Comparison of ENCODE assay signal across 21 mouse cellular contexts in the genomic region with DNA sequence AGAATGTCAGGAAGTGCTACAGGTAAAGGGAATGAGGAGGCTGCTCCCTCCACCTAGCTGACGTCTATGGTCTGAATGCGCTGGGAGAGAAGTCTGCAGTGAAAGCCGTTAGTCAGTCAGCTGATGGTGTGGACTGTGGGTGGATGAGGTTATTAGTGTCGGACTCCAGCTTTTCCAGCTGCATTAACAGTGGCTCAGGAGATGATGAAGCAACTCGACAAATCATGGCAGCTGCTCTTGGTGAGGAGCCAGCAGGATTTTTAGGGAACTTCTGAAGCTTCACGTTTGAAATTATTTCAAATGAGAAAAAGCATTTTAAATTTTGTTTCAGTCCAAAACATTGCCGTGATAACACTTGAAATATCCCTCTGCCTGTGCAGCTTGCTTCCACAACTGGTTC. TPM values are rescaled to one million over a fixed set of nuclear protein-coding genes. Genes with fewer than 3 reads are reported as not detected.
DNase-seq lines count a peak whose midpoint lies in the region; TF ChIP-seq lines count a peak whose summit lies in the region.
"Had no signal": no experiment of that assay in that cellular context is flagged by ENCODE, and none has a peak within 500 bp of the region (broad histone marks: within the 10 kb centered on the region; RNA-seq: fewer than 3 reads in every experiment).

No protein-coding gene starts in this region.

- intact Hi-C loops in heart, postnatal 10 days (cut with DNase I) = loop anchor here (5.0 kb wide), 1 partner anchor 47 kb away; no protein-coding TSS in a partner anchor

- peaks cover 38% of the 10 kb centered on the region for H3K36me3 ChIP-seq in heart, embryonic 10.5 days
- no peaks in the 10 kb centered on the region for H3K36me3 ChIP-seq in thymus, adult 2 months (ENCODE audit: control insufficient read depth, insufficient read depth, low read length)

- peak; percentile 57 to 68 for DNase-seq in heart, adult 18-20 months
- no peak for DNase-seq in heart, embryonic 10.5 days (ENCODE audit: low spot score)
- no peak for DNase-seq in thymus, adult 2 months
- no peak for DNase-seq in thymus, adult 18-20 months
- DNase-seq in heart, postnatal 10 days = peak; percentile 52 to 60
- no peak for DNase-seq in ovary, postnatal 14 days (ENCODE audit: low spot score)
- no peak for DNase-seq in cerebellum, adult 2 months
- DNase-seq in cerebellum, postnatal 14 days = no peak
- DNase-seq: adrenal gland, postnatal 10 days; cerebellum, adult 11 months; thymus, postnatal 4 days had no signal

- peaks cover 23% of the 10 kb centered on the region for H3K4me1 ChIP-seq in heart, embryonic 10.5 days
- peaks cover 49% of the 10 kb centered on the region for H3K4me1 ChIP-seq in thymus, adult 2 months (replicated peaks; ENCODE audit: control insufficient read depth, insufficient read depth, low read length)
- no peaks in the 10 kb centered on the region for H3K4me1 ChIP-seq in cerebellum, adult 2 months (ENCODE audit: control insufficient read depth, insufficient read depth, low read length)

- H3K4me3 ChIP-seq in heart, embryonic 10.5 days = no peak overlapping the region
- no peak overlapping the region for H3K4me3 ChIP-seq in thymus, adult 2 months (ENCODE audit: control insufficient read depth, insufficient read depth, low read length)
- H3K4me3 ChIP-seq in cerebellum, adult 2 months (replicated peaks; ENCODE audit: insufficient read depth, low read depth, low read length) = no peak overlapping the region
- H3K4me3 ChIP-seq: kidney, embryonic 15.5 days had no signal

- no peaks in the 10 kb centered on the region for H3K27me3 ChIP-seq in heart, embryonic 10.5 days (ENCODE audit: insufficient read depth, poor library complexity, severe bottlenecking)
- no peaks in the 10 kb centered on the region for H3K27me3 ChIP-seq in thymus, adult 2 months (ENCODE audit: control insufficient read depth, insufficient read depth, low read length)
- H3K27me3 ChIP-seq in cerebellum, adult 2 months (ENCODE audit: control insufficient read depth, insufficient read depth, low read length) = no peaks in the 10 kb centered on the region
- H3K27me3 ChIP-seq: kidney, embryonic 15.5 days had no signal

- no peaks in the 10 kb centered on the region for H3K9me3 ChIP-seq in heart, embryonic 10.5 days
- H3K9me3 ChIP-seq: kidney, embryonic 15.5 days had no signal

- TF ChIP-seq POLR2A in thymus, adult 2 months (IDR thresholded peaks at IDR 0.05; ENCODE audit: control insufficient read depth, extremely low read depth, insufficient read depth, low read length, poor library complexity) = no peak
- no peak for TF ChIP-seq POLR2A in cerebellum, adult 2 months (IDR thresholded peaks at IDR 0.05; ENCODE audit: borderline replicate concordance, insufficient read depth, low read length)

- H3K27ac ChIP-seq in heart, embryonic 10.5 days = no peak overlapping the region
- H3K27ac ChIP-seq in thymus, adult 2 months (ENCODE audit: control insufficient read depth, insufficient read depth, low read length) = peak overlapping the region; percentile 42; the same call in 1 of the 2 replicates
- no peak overlapping the region for H3K27ac ChIP-seq in cerebellum, adult 2 months (ENCODE audit: insufficient read depth, low read length)
- H3K27ac ChIP-seq: kidney, embryonic 15.5 days had no signal

- WGBS in heart, embryonic 10.5 days = 88% methylated on average over 7 of the region's 7 CpGs
- 92% methylated on average over 7 of the region's 7 CpGs for WGBS in thymus, adult 2 months
- WGBS in cerebellum, adult 2 months = 73% methylated on average over 7 of the region's 7 CpGs

- TF ChIP-seq CTCF in thymus, adult 2 months (IDR thresholded peaks at IDR 0.05; ENCODE audit: borderline replicate concordance, control insufficient read depth, extremely low read depth, insufficient read depth, low read length, poor library complexity) = no peak
- TF ChIP-seq CTCF in cerebellum, adult 2 months (IDR thresholded peaks at IDR 0.05; ENCODE audit: borderline replicate concordance, insufficient read depth, low read depth, low read length) = no peak

RNA-seq across cellular contexts. Expression of gene Timm8a2, which starts 24.2 kb away (rescaled TPM):
- not detected for total RNA-seq in heart, adult 18-20 months (2021)
- not detected in 2 replicates for polyA plus RNA-seq in heart, embryonic 10.5 days (2016; fragmentation: Nextera tagmentation; extraction: Ambion mirVana)
- 0.38 and 0.43 TPM in 2 replicates for polyA plus RNA-seq in thymus, adult 2 months (2012; rRNA removed)
- total RNA-seq in heart, postnatal 10 days (2021) = not detected
- polyA plus RNA-seq in cerebellum, adult 2 months (2012; rRNA removed) = 0.28 and 0.29 TPM in 2 replicates
- total RNA-seq: layer of hippocampus, adult 8-10 months; left cerebral cortex, postnatal 25 days; liver, adult 2 months had no signal
- polyA plus RNA-seq: frontal cortex, adult 2 months; heart, embryonic 16.5 days; kidney, embryonic 15.5 days; liver, adult 2 months; lung, embryonic 14.5 days; neural tube, embryonic 11.5 days; small intestine, adult 2 months; stomach, embryonic 16.5 days had no signal

RNA-seq across cellular contexts. Expression of gene Gpr183, which starts 45.3 kb away (rescaled TPM):
- total RNA-seq in heart, adult 18-20 months (2021) = 1 to 10 TPM in 1 of 2 experiments, under 1 TPM in 1; 0.62 to 1.8 TPM
- polyA plus RNA-seq in heart, embryonic 10.5 days (2016; fragmentation: Nextera tagmentation; extraction: Ambion mirVana) = 1.6 and 2.3 TPM in 2 replicates
- 10.1 and 10.3 TPM in 2 replicates for polyA plus RNA-seq in thymus, adult 2 months (2012; rRNA removed)
- 1 to 10 TPM; 1.3 TPM for total RNA-seq in heart, postnatal 10 days (2021)
- polyA plus RNA-seq in cerebellum, adult 2 months (2012; rRNA removed) = 0.33 and 0.52 TPM in 2 replicates

Comparison
In these comparisons a context has a peak if more than half of its experiments do, and no peak if none do; other contexts are left out.
1. DNase-seq: peak in heart, adult 18-20 months (2 of 2) and heart, postnatal 10 days (2 of 2); none in heart, embryonic 10.5 days (single experiment), thymus, adult 2 months (single experiment), thymus, adult 18-20 months (0 of 2), ovary, postnatal 14 days (single experiment), cerebellum, adult 2 months (0 of 2) and cerebellum, postnatal 14 days (0 of 2).